Mouse (Mus musculus) left cerebral cortex, postnatal 36 days (tissue): ENCODE data around the gene Tnks2. TPM values are rescaled to one million over a fixed set of nuclear protein-coding genes. Genes with fewer than 3 reads are reported as not detected.
A peak's percentile ranks its signal among the peaks of the same experiment; 100 is the strongest.

ENCODE experiments used
- DNase-seq, 2 experiments: peaks; one replicate each; pipeline ENCODE4 v3.0.0; 2021 to 2022; ENCODE audit warnings: low spot score in 2 of 2, mixed read lengths in 1 of 2
- intact Hi-C: fragments of 180-260 bp; cut with DNase I; formaldehyde crosslinking; loops from one replicate; pipeline ENCODE4 v1.15.1; 2025
- total RNA-seq, 2 experiments: library from RNA; stranded (reverse); gene quantifications; 2 replicates each; pipeline ENCODE4 v1.2.3; 2021

Gene Tnks2
- total RNA-seq, 2 experiments from 2014 or later, result 117 to 119 TPM

DNA sequence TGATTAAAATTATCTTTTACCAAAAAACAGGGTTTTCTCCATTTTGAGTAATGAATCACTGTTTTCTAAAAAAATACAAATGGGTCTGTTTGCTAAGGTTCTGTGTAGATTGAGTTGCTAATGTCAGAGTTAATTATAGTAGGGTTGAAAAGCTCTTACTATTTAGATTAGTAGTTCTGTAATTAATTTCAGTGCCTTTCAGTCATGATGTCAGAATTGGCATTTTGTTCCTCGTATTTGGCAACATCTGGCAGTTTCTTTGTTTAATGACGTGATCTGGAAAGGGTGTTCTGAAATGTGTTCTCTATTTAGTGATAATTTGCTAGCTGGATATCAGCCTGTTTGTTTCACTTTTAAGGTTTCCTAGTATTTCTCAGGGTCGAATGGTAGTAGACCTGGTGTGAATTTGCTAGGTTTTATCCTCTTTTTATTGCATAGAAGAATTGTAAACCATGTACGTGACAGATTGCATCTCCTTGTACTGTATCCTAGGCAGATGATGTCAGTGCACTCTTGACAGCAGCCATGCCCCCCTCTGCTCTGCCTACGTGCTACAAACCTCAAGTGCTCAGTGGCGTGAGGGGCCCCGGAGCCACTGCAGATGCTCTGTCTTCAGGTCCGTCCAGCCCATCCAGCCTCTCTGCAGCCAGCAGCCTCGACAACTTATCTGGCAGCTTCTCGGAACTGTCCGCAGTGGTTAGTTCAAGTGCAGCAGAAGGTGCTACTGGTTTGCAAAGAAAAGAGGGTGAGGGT is 44.9 kb downstream of the Tnks2 start:
- intact Hi-C loops, result loop anchor here (10.0 kb wide), 1 partner anchor 116 kb away; no protein-coding TSS in a partner anchor
- DNase-seq, result no peak

- no peak for DNase-seq
- intact Hi-C loops, result no loop called here
These were observed 49.1 kb downstream of the Tnks2 start for GRCm38 (mm10) chr19:36883119-36883518.

DNA sequence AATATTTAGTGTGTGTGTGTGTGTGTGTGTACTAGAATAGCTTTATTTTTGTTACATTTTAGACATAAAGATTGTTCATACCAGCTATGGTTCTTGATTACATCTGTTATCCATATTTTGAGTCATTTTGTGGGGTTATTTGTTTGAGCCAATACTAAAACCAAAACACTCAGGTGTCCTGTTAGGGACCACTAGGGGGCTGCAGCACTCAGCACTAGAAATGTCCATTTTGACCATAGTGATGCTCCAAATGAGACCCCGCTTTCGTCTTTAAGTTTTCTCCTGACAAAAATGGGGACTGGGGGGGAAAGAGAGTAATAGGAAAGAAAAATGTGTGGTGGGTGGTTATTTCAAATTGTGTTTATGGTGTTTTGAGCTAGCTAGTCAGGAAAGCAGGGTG is 52.3 kb downstream of the Tnks2 start:
- no peak for DNase-seq
- intact Hi-C loops, result no loop called here

DNA sequence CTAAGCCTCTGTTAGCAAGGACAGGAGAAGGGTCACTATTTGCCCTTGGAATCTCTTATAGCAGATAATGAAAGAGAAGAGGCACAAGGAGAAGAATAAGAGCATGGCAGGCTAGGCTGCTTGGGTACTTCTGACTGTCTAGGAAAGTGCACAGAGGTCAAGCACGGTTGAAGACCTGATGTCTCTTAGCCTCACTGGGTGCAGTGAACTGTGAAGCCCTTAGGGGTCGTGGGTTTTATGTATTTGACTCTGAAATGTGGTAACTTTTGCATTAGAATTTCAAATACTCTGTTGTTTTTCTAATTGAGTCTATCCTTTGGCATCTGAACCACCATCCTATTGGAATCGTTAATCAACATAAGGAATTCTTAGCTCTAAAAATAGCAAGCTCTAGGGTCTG is 53.7 kb downstream of the Tnks2 start:
- intact Hi-C loops, result no loop called here
- no peak for DNase-seq

DNA sequence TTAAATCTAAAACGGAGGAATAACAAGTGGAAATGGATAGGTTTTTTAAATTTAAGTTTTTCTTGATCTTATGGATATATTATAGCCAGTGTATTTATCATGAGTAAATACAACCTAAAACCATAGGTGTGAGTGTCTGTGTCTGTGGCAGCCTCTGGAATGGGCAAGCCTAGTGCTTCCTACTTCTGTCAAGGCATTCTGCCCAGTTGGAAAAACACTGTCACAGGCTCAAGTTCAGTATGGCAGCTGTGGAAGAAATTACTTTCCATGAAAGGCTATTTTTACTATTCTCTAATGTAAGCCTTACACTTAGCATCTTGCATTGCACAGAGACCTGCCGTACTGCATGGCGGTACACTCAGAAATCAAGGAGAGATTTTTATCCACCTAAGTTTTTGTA is 57.7 kb downstream of the Tnks2 start:
- no peak for DNase-seq
- intact Hi-C loops, result no loop called here

- intact Hi-C loops, result no loop called here
- no peak for DNase-seq
These were observed 62.9 kb downstream of the Tnks2 start for GRCm38 (mm10) chr19:36896791-36897569.

DNA sequence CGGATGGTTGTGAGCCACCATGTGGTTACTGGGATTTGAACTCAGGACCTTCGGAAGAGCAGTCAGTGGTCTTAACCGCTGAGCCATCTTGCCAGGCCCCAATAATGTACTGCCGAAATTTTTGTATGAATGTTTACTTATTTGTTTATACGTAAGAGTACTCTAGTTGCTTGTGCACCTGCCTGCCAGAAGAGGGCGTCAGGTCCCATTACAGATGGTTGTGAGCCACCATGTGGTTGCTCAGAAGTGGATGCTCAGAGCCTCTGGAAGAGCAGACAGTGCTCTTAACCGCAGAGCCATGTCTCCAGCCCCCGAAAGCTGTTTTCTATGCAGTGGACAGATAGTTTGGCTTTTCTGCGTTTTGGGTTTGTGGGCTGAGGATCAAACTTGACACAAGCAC is 63.7 kb downstream of the Tnks2 start:
- intact Hi-C loops, result no loop called here
- no peak for DNase-seq

GRCm38 (mm10) chr19:36903377-36903776 is 69.3 kb downstream of the Tnks2 start:
- DNase-seq, result no peak
- intact Hi-C loops, result no loop called here

- DNase-seq, result peak; percentile 41 to 49
- intact Hi-C loops, result no loop called here
These were observed 70.4 kb downstream of the Tnks2 start for GRCm38 (mm10) chr19:36904211-36905007.

DNA sequence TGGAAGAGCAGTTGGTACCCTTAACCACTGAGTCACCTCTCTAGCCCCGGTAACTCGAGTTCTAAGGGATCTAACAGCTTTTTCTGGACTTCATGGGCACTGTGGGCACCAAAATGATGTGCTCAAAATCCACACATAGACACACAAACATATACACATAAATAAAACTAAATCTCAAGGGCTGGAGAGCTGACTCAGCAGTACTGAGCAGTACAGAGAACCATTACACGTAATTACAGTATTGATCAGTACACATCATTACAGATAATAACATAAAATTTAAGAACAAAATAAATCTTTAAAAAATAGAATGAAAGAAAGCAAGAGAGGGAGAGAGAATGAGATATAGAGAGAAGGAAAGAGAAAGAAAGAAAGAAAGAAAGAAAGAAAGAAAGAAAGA is 75.1 kb downstream of the Tnks2 start:
- no peak for DNase-seq
- intact Hi-C loops, result no loop called here

DNA sequence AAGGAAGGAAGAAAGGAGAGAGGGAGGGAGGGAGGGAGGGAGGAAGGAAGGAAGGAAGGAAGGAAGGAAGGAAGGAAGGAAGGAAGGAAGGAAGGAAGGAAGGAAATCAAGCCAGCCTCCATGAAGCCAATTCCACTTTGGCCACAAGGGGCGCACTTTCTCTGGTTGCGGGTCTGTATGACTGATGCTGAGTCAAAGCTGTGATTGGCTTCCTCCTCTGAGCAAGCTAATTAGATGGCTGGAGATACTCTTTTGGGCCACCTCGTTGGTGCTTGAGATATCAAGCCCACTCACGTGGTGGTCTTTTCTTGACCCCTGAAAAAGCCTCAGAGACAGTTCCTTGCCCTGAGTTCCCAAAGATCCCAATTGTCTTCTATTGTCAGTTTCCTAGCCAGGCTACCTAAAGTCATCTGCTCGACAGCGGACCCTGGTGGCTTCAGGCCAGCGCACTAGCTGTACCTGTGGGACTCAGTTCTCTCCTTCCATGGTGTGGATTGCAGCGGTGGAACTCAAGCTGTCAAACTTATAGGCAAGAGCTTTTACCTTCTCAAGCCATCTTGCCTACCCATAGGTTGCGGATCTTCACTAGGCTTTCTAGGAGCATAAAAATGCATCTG is 75.8 kb downstream of the Tnks2 start:
- peak in 1 of 2 experiments; percentile 25 for DNase-seq
- intact Hi-C loops, result no loop called here

GRCm38 (mm10) chr19:36910424-36911045 is 76.5 kb downstream of the Tnks2 start:
- DNase-seq, result peak; percentile 53 to 60
- intact Hi-C loops, result no loop called here

- DNase-seq, result no peak
- intact Hi-C loops, result no loop called here
These were observed 79.0 kb downstream of the Tnks2 start for GRCm38 (mm10) chr19:36913064-36913463.

GRCm38 (mm10) chr19:36916206-36916605 is 82.2 kb downstream of the Tnks2 start:
- no peak for DNase-seq
- intact Hi-C loops, result loop anchor here (5.0 kb wide), 2 partner anchors 84 to 99 kb away; partner anchors contain the start of gene Tnks2

DNA sequence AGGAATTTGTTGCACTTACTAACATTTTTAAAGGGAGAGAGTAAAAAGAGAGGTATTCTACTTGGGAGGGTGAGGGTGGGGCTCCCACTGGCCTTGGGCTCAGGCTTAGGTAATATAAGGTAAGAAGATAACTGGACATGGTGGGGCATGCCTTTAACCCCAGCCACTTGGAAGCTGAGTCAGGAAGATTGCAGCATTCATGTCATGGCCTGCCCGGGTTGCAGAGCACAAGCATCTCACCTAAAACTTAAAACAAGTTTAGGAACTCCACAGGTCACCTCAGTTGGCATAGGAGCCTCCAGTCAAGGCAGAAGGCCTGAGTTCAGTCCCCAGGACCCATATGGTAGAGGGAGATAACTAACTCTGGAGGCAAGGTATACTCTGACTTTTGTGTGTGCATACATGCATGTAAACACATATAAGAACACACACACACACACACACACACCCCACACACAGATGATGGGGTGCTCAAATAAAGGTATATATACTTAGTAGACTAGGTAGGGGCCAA is 82.9 kb downstream of the Tnks2 start:
- no peak for DNase-seq
- intact Hi-C loops, result loop anchor here (5.0 kb wide), 2 partner anchors 85 to 100 kb away; partner anchors contain the start of gene Tnks2

DNA sequence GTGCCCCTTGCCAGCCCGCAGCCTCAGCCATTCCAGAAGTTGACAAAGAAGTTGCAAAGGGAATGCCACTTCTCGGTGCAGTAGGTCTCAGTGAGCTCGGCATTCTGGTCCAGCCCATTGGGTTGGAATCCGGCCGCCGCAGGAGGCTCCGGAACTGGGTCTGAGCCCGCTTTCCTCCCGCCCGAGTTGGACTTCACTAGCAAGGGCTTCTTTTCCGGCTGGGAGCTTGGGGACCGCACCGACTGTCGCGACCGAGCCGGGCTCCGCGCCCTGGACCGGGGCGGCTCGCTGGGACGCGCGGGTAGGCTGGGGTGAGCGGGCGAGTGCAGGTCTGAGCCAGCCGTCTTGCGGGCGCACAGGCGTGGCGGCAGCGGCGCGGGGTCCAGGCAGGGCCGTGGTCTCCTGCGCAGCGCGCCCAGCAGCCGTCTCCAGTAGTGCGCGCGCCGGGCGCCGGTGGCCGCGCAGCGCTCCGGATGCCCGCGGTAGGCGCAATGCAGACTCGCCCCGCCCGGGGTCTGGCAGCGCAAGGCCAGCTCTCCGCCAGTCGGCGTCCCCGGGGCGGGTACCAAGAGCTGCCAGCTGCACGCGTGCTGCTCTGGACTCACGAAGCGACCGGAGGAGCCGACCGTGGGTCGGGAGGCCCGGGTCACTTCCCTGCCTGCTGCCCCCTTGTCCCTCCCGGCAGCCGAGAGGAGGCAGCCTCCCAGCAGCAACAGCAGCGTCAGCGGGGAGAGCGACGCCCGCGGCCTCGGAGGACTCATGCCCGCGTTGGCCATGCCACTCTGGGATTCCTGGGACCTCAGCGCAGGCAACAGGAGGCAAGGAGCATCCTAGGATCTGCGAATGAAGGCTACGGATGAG is 84.6 kb downstream of the Tnks2 start:
- DNase-seq, result peak; percentile 84 to 86
- intact Hi-C loops, result loop anchor here (5.0 kb wide), 2 partner anchors 86 to 101 kb away; partner anchors contain the start of gene Tnks2

- no peak for DNase-seq
- intact Hi-C loops, result loop anchor here (5.0 kb wide), 2 partner anchors 87 to 102 kb away; partner anchors contain the start of gene Tnks2
These were observed 85.4 kb downstream of the Tnks2 start, which contains the start of gene Fgfbp3 for GRCm38 (mm10) chr19:36919466-36919865. Fgfbp3 (minus strand) TSS chr19:36919615.

- intact Hi-C loops, result no loop called here
- DNase-seq, result no peak
These were observed 88.0 kb downstream of the Tnks2 start for GRCm38 (mm10) chr19:36922015-36922414.
